Mouse (Mus musculus) hindbrain, embryonic 12.5 days (tissue): ENCODE data around the gene Tiam1. TPM values are rescaled to one million over a fixed set of nuclear protein-coding genes. Genes with fewer than 3 reads are reported as not detected.

Experiments
- ATAC-seq: fragments of 200-750 bp; cut with Nextera tagmentation; 2 replicates; pipeline ENCODE4 v1.8.0; 2017; ENCODE audit warnings: moderate TSS enrichment; ENCODE audit not compliant: low FRiP score
- H3K27ac ChIP-seq: fragments of 300-500 bp; sonication (generic); 2 replicates; pipeline ENCODE4 v1.5.1; 2016; ENCODE audit warnings: mild to moderate bottlenecking
- H3K27me3 ChIP-seq: fragments of 300-500 bp; sonication (generic); 2 replicates; pipeline ENCODE4 v1.6.1; 2016; ENCODE audit warnings: mild to moderate bottlenecking
- H3K36me3 ChIP-seq: fragments of 300-500 bp; sonication (generic); 2 replicates; pipeline ENCODE4 v1.6.1; 2016; ENCODE audit warnings: mild to moderate bottlenecking
- H3K4me1 ChIP-seq: fragments of 300-500 bp; sonication (generic); 2 replicates; pipeline ENCODE4 v1.6.1; 2016
- H3K4me2 ChIP-seq: fragments of 300-500 bp; sonication (generic); replicated peaks from 2 replicates; pipeline ENCODE4 v1.6.1; 2016; ENCODE audit warnings: mild to moderate bottlenecking
- H3K4me3 ChIP-seq: fragments of 300-500 bp; sonication (generic); 2 replicates; pipeline ENCODE4 v1.5.1; 2016; ENCODE audit warnings: mild to moderate bottlenecking
- H3K9ac ChIP-seq: fragments of 300-500 bp; sonication (generic); 2 replicates; pipeline ENCODE4 v1.6.1; 2016; ENCODE audit warnings: mild to moderate bottlenecking, moderate library complexity
- H3K9me3 ChIP-seq: fragments of 300-500 bp; sonication (generic); replicated peaks from 2 replicates; pipeline ENCODE4 v1.6.1; 2016; ENCODE audit warnings: mild to moderate bottlenecking
- WGBS: fragments of 180-500 bp; shearing (Covaris S2); methylation state at CpG from one replicate; pipeline ENCODE4 v1.1.7; 2016; 5-methylcytosine and 5-hydroxymethylcytosine counted together
- polyA plus RNA-seq: library from polyadenylated mRNA; unstranded; fragments of >200 nt; fragmentation: Nextera tagmentation; extraction: Ambion mirVana; gene quantifications from 2 replicates; pipeline ENCODE4 v1.2.1, GENCODE M21; 2016

Tiam1 gene
- polyA plus RNA-seq, 1 experiment from 2014 or later = 25.7 TPM

- 0 out of 2 replicates have a peak, but pooled peaks cover 3% of the 10 kb centered on the region for H3K4me1 ChIP-seq
- H3K4me3 ChIP-seq = no peak overlapping the region
- no peak overlapping the region for H3K9ac ChIP-seq
- no peak; the same call in 1 of the 2 replicates for ATAC-seq
- 11% methylated on average over 8 of the region's 8 CpGs for WGBS
- no peaks in the 10 kb centered on the region for H3K27me3 ChIP-seq
- peaks cover 14% of the 10 kb centered on the region for H3K9me3 ChIP-seq
- H3K4me2 ChIP-seq = no peak overlapping the region
- no peak overlapping the region for H3K27ac ChIP-seq
- no peaks in the 10 kb centered on the region for H3K36me3 ChIP-seq
These were observed 378.1 kb downstream of the Tiam1 start for GRCm38 (mm10) chr16:89765470-89765869.

GRCm38 (mm10) chr16:89763812-89764211 lies 379.8 kb downstream of the Tiam1 start:
- Histone ChIP-seq H3K9ac (no peak overlapping the region), H3K4me3 (no peak overlapping the region), H3K27ac (no peak overlapping the region), H3K36me3 (no peaks in the 10 kb centered on the region), H3K4me2 (no peak overlapping the region), H3K9me3 (peaks cover 4% of the 10 kb centered on the region; the same call in 1 of the 2 replicates), H3K4me1 (0 out of 2 replicates have a peak, but pooled peaks cover 3% of the 10 kb centered on the region), H3K27me3 (no peaks in the 10 kb centered on the region)
- WGBS = 85% methylated on average over 2 of the region's 2 CpGs
- no peak for ATAC-seq

- H3K36me3 ChIP-seq = no peaks in the 10 kb centered on the region
- ATAC-seq = no peak
- H3K9me3 ChIP-seq = peaks cover 4% of the 10 kb centered on the region; the same call in 1 of the 2 replicates
- no peaks in the 10 kb centered on the region for H3K27me3 ChIP-seq
- no peak overlapping the region for H3K9ac ChIP-seq
- 83% methylated on average over 10 of the region's 10 CpGs for WGBS
- H3K4me1 ChIP-seq = 0 out of 2 replicates have a peak, but pooled peaks cover 3% of the 10 kb centered on the region
- no peak overlapping the region for H3K4me3 ChIP-seq
- H3K27ac ChIP-seq = no peak overlapping the region
- H3K4me2 ChIP-seq = no peak overlapping the region
These were observed 381.0 kb downstream of the Tiam1 start for GRCm38 (mm10) chr16:89762523-89762922.

GRCm38 (mm10) chr16:89762096-89762495 lies 381.5 kb downstream of the Tiam1 start:
- Histone ChIP-seq H3K4me1 (0 out of 2 replicates have a peak, but pooled peaks cover 3% of the 10 kb centered on the region), H3K4me2 (no peak overlapping the region), H3K4me3 (no peak overlapping the region), H3K27me3 (no peaks in the 10 kb centered on the region), H3K9me3 (peaks cover 4% of the 10 kb centered on the region; the same call in 1 of the 2 replicates), H3K36me3 (no peaks in the 10 kb centered on the region), H3K9ac (no peak overlapping the region), H3K27ac (no peak overlapping the region)
- WGBS = 59% methylated on average over 8 of the region's 8 CpGs
- no peak for ATAC-seq

GRCm38 (mm10) chr16:89757384-89757783 lies 386.2 kb downstream of the Tiam1 start:
- 49% methylated on average over 5 of the region's 5 CpGs for WGBS
- Histone ChIP-seq H3K9me3 (peaks cover 4% of the 10 kb centered on the region; the same call in 1 of the 2 replicates), H3K4me3 (no peak overlapping the region), H3K4me1 (0 out of 2 replicates have a peak, but pooled peaks cover 3% of the 10 kb centered on the region), H3K4me2 (no peak overlapping the region), H3K27me3 (no peaks in the 10 kb centered on the region), H3K9ac (no peak overlapping the region), H3K36me3 (no peaks in the 10 kb centered on the region), H3K27ac (no peak overlapping the region)
- ATAC-seq = no peak

- Histone ChIP-seq H3K9ac (no peak overlapping the region), H3K4me3 (no peak overlapping the region), H3K27ac (no peak overlapping the region), H3K27me3 (no peaks in the 10 kb centered on the region), H3K36me3 (no peaks in the 10 kb centered on the region), H3K4me2 (no peak overlapping the region), H3K4me1 (no peaks in the 10 kb centered on the region), H3K9me3 (peaks cover 6% of the 10 kb centered on the region; the same call in 1 of the 2 replicates)
- no peak for ATAC-seq
- 62% methylated on average over 3 of the region's 3 CpGs for WGBS
These were observed 388.9 kb downstream of the Tiam1 start for GRCm38 (mm10) chr16:89754709-89755108.

- no peaks in the 10 kb centered on the region for H3K27me3 ChIP-seq
- no peaks in the 10 kb centered on the region for H3K4me1 ChIP-seq
- peaks cover 4% of the 10 kb centered on the region; the same call in 1 of the 2 replicates for H3K9me3 ChIP-seq
- no peaks in the 10 kb centered on the region for H3K36me3 ChIP-seq
- no peak overlapping the region for H3K4me3 ChIP-seq
- no peak overlapping the region for H3K4me2 ChIP-seq
- no peak overlapping the region for H3K9ac ChIP-seq
- ATAC-seq = no peak
- WGBS = 29% methylated on average over 2 of the region's 2 CpGs
- H3K27ac ChIP-seq = no peak overlapping the region
These were observed 395.7 kb downstream of the Tiam1 start for GRCm38 (mm10) chr16:89747864-89748263.

- Histone ChIP-seq H3K36me3 (no peaks in the 10 kb centered on the region), H3K27ac (no peak overlapping the region), H3K4me1 (0 out of 2 replicates have a peak, but pooled peaks cover 3% of the 10 kb centered on the region), H3K9ac (no peak overlapping the region), H3K4me2 (no peak overlapping the region), H3K27me3 (no peaks in the 10 kb centered on the region), H3K9me3 (no peaks in the 10 kb centered on the region), H3K4me3 (no peak overlapping the region)
- WGBS = 67% methylated on average over 2 of the region's 2 CpGs
- no peak for ATAC-seq
These were observed 404.0 kb downstream of the Tiam1 start for GRCm38 (mm10) chr16:89739559-89739958.

- 18% methylated on average over 6 of the region's 6 CpGs for WGBS
- Histone ChIP-seq H3K4me2 (no peak overlapping the region), H3K9ac (no peak overlapping the region), H3K4me3 (no peak overlapping the region), H3K27me3 (no peaks in the 10 kb centered on the region), H3K36me3 (no peaks in the 10 kb centered on the region), H3K9me3 (no peaks in the 10 kb centered on the region), H3K27ac (no peak overlapping the region), H3K4me1 (0 out of 2 replicates have a peak, but pooled peaks cover 3% of the 10 kb centered on the region)
- ATAC-seq = no peak
These were observed 404.6 kb downstream of the Tiam1 start for GRCm38 (mm10) chr16:89738963-89739362.

Other genes starting within 250 kb of the Tiam1 start
- 702 and 781 TPM in 2 replicates for gene Sod1, start 77.0 kb upstream of the Tiam1 start, polyA plus RNA-seq
- gene Scaf4, start 140.7 kb upstream of the Tiam1 start, polyA plus RNA-seq = 36.2 and 38.7 TPM in 2 replicates
- 17.9 and 18.9 TPM in 2 replicates for gene Hunk, start 242.2 kb upstream of the Tiam1 start, polyA plus RNA-seq